Comparison of ENCODE assay signal across 8 mouse cellular contexts in genomic region chr5:25759460-25760409, GRCm38 (mm10). TPM values are rescaled to one million over a fixed set of nuclear protein-coding genes. Genes with fewer than 3 reads are reported as not detected.
A peak's percentile ranks its signal among the peaks of the same experiment; 100 is the strongest.
DNase-seq lines count a peak whose midpoint lies in the region; ATAC-seq lines count a peak whose summit lies in the region.

Gene Actr3b, plus strand, starts transcription at chr5:25759997.

- peaks cover 18% of the 10 kb centered on the region for H3K27me3 ChIP-seq in megakaryocyte, embryonic 14.5 days (replicated peaks)

- no peaks in the 10 kb centered on the region for H3K36me3 ChIP-seq in megakaryocyte, embryonic 14.5 days (replicated peaks; ENCODE audit: low read length)

- H3K4me1 ChIP-seq in megakaryocyte, embryonic 14.5 days: peaks cover 36% of the 10 kb centered on the region

- DNase-seq in adrenal gland, adult (ENCODE audit: inconsistent age in 2 of 2, low spot score in 1 of 2): peak; percentile 91 to 96
- peak; percentile 95 for DNase-seq in embryo, embryonic 10 days (ENCODE audit: low spot score)
- peak; percentile 81 for DNase-seq in gastrocnemius, postnatal 14 days
- DNase-seq in left cerebral cortex, adult 9 months (ENCODE audit: low spot score in 2 of 2): peak; percentile 83 to 91
- DNase-seq in right cerebral cortex, adult 2 months (ENCODE audit: low spot score in 2 of 2): peak; percentile 89 to 93
- DNase-seq in urinary bladder, postnatal 10 days (ENCODE audit: low spot score): peak; percentile 49

- ATAC-seq in inflammation-experienced regulatory T-cells, adult 6 months: peak; percentile 95

- H3K9me3 ChIP-seq in megakaryocyte, embryonic 14.5 days: no peaks in the 10 kb centered on the region

- intact Hi-C loops in gastrocnemius, postnatal 14 days (cut with DNase I; ENCODE audit: low total_unique reads): no loop called here

- H3K4me3 ChIP-seq in megakaryocyte, embryonic 14.5 days (replicated peaks): peak within 1 kb of the TSS; percentile 97

RNA-seq across cellular contexts. Expression of gene Actr3b, which starts in this region (rescaled TPM):
- total RNA-seq in gastrocnemius, postnatal 14 days (2021): 1 to 10 TPM; 1.1 to 1.5 TPM
- 1 to 10 TPM; 1.1 to 1.4 (median 1.1) TPM for polyA plus RNA-seq in inflammation-experienced regulatory T-cells, adult 6 months (2017; shearing (Covaris generic))
- polyA plus RNA-seq in megakaryocyte, embryonic 14.5 days (2012; ENCODE audit: insufficient read depth, low replicate concordance): 1.4 TPM in 1 of 2 replicates, not detected in the other

Comparison
In these comparisons a context has a peak if more than half of its experiments do, and no peak if none do; other contexts are left out.
1. Peak in every context shown above with its lines: DNase-seq, ATAC-seq and H3K4me3 ChIP-seq.